Mouse (Mus musculus): ENCODE data around the gene Erc1. TPM values are rescaled to one million over a fixed set of nuclear protein-coding genes. Genes with fewer than 3 reads are reported as not detected.
A peak's percentile ranks its signal among the peaks of the same experiment; 100 is the strongest.

The Erc1 gene
- polyA plus RNA-seq, 1 experiment from 2014 or later: 20.0 TPM

- Histone ChIP-seq H3K27me3 (ENCODE audit: control insufficient read depth, insufficient read depth, low read length) (no peaks in the 10 kb centered on the region), H3K36me3 (ENCODE audit: control insufficient read depth, insufficient read depth, low read length) (peaks cover 39% of the 10 kb centered on the region), H3K27ac (replicated peaks in 1 of 2; ENCODE audit: control insufficient read depth in 1 of 2, insufficient read depth in 1 of 2, low read depth in 2 of 2, low read length in 2 of 2) (no peak overlapping the region), H3K4me3 (ENCODE audit: control insufficient read depth in 1 of 2, insufficient read depth in 1 of 2, low read depth in 1 of 2, low read length in 2 of 2) (no peak overlapping the region), H3K4me1 (ENCODE audit: control insufficient read depth in 2 of 2, insufficient read depth in 2 of 2, low read length in 2 of 2) (peaks cover 15 to 17% of the 10 kb centered on the region in 2 experiments), H3K9me3 (ENCODE audit: control insufficient read depth, low read length) (0 out of 2 replicates have a peak, but pooled peaks cover 4% of the 10 kb centered on the region), H3K9ac (ENCODE audit: low read length) (no peak overlapping the region), H3K4me2 (ENCODE audit: low read length) (no peak overlapping the region)
- WGBS: 89% methylated on average over 12 of the region's 12 CpGs
- no peak for ATAC-seq (ENCODE audit: insufficient number of reproducible peaks, insufficient read depth, low FRiP score, low read depth)
Observed at GRCm38 (mm10) chr6:119575331-119575730, 272.6 kb downstream of the Erc1 start.

- no peaks in the 10 kb centered on the region for H3K27me3 ChIP-seq (ENCODE audit: control insufficient read depth, insufficient read depth, low read length)
- no peaks in the 10 kb centered on the region for H3K9me3 ChIP-seq (ENCODE audit: control insufficient read depth, low read length)
- H3K36me3 ChIP-seq (ENCODE audit: control insufficient read depth, insufficient read depth, low read length): peaks cover 46% of the 10 kb centered on the region
- H3K27ac ChIP-seq (replicated peaks in 1 of 2; ENCODE audit: control insufficient read depth in 1 of 2, insufficient read depth in 1 of 2, low read depth in 2 of 2, low read length in 2 of 2): peak overlapping the region; percentile 36 to 71
- H3K9ac ChIP-seq (ENCODE audit: low read length): no peak overlapping the region
- H3K4me1 ChIP-seq (ENCODE audit: control insufficient read depth in 2 of 2, insufficient read depth in 2 of 2, low read length in 2 of 2): peaks cover 15 to 17% of the 10 kb centered on the region in 2 experiments
- WGBS: 19% methylated on average over 7 of the region's 7 CpGs
- H3K4me3 ChIP-seq (ENCODE audit: control insufficient read depth in 1 of 2, insufficient read depth in 1 of 2, low read depth in 1 of 2, low read length in 2 of 2): no peak overlapping the region
- H3K4me2 ChIP-seq (ENCODE audit: low read length): no peak overlapping the region
- peak; percentile 85 for ATAC-seq (ENCODE audit: insufficient number of reproducible peaks, insufficient read depth, low FRiP score, low read depth)
Observed at GRCm38 (mm10) chr6:119572296-119572695, 275.7 kb downstream of the Erc1 start.

- no peak overlapping the region for H3K27ac ChIP-seq (replicated peaks in 1 of 2; ENCODE audit: control insufficient read depth in 1 of 2, insufficient read depth in 1 of 2, low read depth in 2 of 2, low read length in 2 of 2)
- no peaks in the 10 kb centered on the region for H3K9me3 ChIP-seq (ENCODE audit: control insufficient read depth, low read length)
- ATAC-seq (ENCODE audit: insufficient number of reproducible peaks, insufficient read depth, low FRiP score, low read depth): no peak
- peaks cover 42% of the 10 kb centered on the region for H3K36me3 ChIP-seq (ENCODE audit: control insufficient read depth, insufficient read depth, low read length)
- H3K4me2 ChIP-seq (ENCODE audit: low read length): no peak overlapping the region
- peaks cover 16 to 17% of the 10 kb centered on the region in 2 experiments for H3K4me1 ChIP-seq (ENCODE audit: control insufficient read depth in 2 of 2, insufficient read depth in 2 of 2, low read length in 2 of 2)
- H3K27me3 ChIP-seq (ENCODE audit: control insufficient read depth, insufficient read depth, low read length): no peaks in the 10 kb centered on the region
- H3K4me3 ChIP-seq (ENCODE audit: control insufficient read depth in 1 of 2, insufficient read depth in 1 of 2, low read depth in 1 of 2, low read length in 2 of 2): no peak overlapping the region
- no peak overlapping the region for H3K9ac ChIP-seq (ENCODE audit: low read length)
- WGBS: 84% methylated on average over 4 of the region's 4 CpGs
Observed at GRCm38 (mm10) chr6:119570797-119571196, 277.2 kb downstream of the Erc1 start.

GRCm38 (mm10) chr6:119568339-119568738, 279.6 kb downstream of the Erc1 start:
- no peaks in the 10 kb centered on the region for H3K27me3 ChIP-seq (ENCODE audit: control insufficient read depth, insufficient read depth, low read length)
- no peak overlapping the region for H3K4me3 ChIP-seq (ENCODE audit: control insufficient read depth in 1 of 2, insufficient read depth in 1 of 2, low read depth in 1 of 2, low read length in 2 of 2)
- ATAC-seq (ENCODE audit: insufficient number of reproducible peaks, insufficient read depth, low FRiP score, low read depth): no peak
- H3K4me1 ChIP-seq (ENCODE audit: control insufficient read depth in 2 of 2, insufficient read depth in 2 of 2, low read length in 2 of 2): peaks cover 17 to 18% of the 10 kb centered on the region in 2 experiments
- no peak overlapping the region for H3K27ac ChIP-seq (replicated peaks in 1 of 2; ENCODE audit: control insufficient read depth in 1 of 2, insufficient read depth in 1 of 2, low read depth in 2 of 2, low read length in 2 of 2)
- no peak overlapping the region for H3K9ac ChIP-seq (ENCODE audit: low read length)
- no peak overlapping the region for H3K4me2 ChIP-seq (ENCODE audit: low read length)
- H3K36me3 ChIP-seq (ENCODE audit: control insufficient read depth, insufficient read depth, low read length): peaks cover 18% of the 10 kb centered on the region; the same call in 1 of the 2 replicates
- no peaks in the 10 kb centered on the region for H3K9me3 ChIP-seq (ENCODE audit: control insufficient read depth, low read length)
- WGBS: 29% methylated on average over 2 of the region's 2 CpGs

- Histone ChIP-seq H3K4me2 (ENCODE audit: low read length) (no peak overlapping the region), H3K27ac (replicated peaks in 1 of 2; ENCODE audit: control insufficient read depth in 1 of 2, insufficient read depth in 1 of 2, low read depth in 2 of 2, low read length in 2 of 2) (peak overlapping the region in 1 of 2 experiments; percentile 15; a peak in 1 of 4 replicates), H3K4me3 (ENCODE audit: control insufficient read depth in 1 of 2, insufficient read depth in 1 of 2, low read depth in 1 of 2, low read length in 2 of 2) (no peak overlapping the region), H3K27me3 (ENCODE audit: control insufficient read depth, insufficient read depth, low read length) (no peaks in the 10 kb centered on the region), H3K9ac (ENCODE audit: low read length) (no peak overlapping the region), H3K4me1 (ENCODE audit: control insufficient read depth in 2 of 2, insufficient read depth in 2 of 2, low read length in 2 of 2) (peaks cover 0 to 3% of the 10 kb centered on the region in 2 experiments; a peak in 1 of 4 replicates), H3K36me3 (ENCODE audit: control insufficient read depth, insufficient read depth, low read length) (peaks cover 7% of the 10 kb centered on the region; the same call in 1 of the 2 replicates), H3K9me3 (ENCODE audit: control insufficient read depth, low read length) (no peaks in the 10 kb centered on the region)
- ATAC-seq (ENCODE audit: insufficient number of reproducible peaks, insufficient read depth, low FRiP score, low read depth): no peak
- 75% methylated on average over 23 of the region's 23 CpGs for WGBS
Observed at GRCm38 (mm10) chr6:119565451-119566379, 282.3 kb downstream of the Erc1 start.

- ATAC-seq (ENCODE audit: insufficient number of reproducible peaks, insufficient read depth, low FRiP score, low read depth): no peak; the same call in 1 of the 2 replicates
- H3K4me1 ChIP-seq (ENCODE audit: control insufficient read depth in 2 of 2, insufficient read depth in 2 of 2, low read length in 2 of 2): peaks cover 8 to 10% of the 10 kb centered on the region in 2 experiments; a peak in 2 of 4 replicates
- H3K4me2 ChIP-seq (ENCODE audit: low read length): no peak overlapping the region
- no peak overlapping the region for H3K9ac ChIP-seq (ENCODE audit: low read length)
- WGBS: 62% methylated on average over 10 of the region's 10 CpGs
- H3K36me3 ChIP-seq (ENCODE audit: control insufficient read depth, insufficient read depth, low read length): no peaks in the 10 kb centered on the region
- no peaks in the 10 kb centered on the region for H3K9me3 ChIP-seq (ENCODE audit: control insufficient read depth, low read length)
- H3K27me3 ChIP-seq (ENCODE audit: control insufficient read depth, insufficient read depth, low read length): no peaks in the 10 kb centered on the region
- no peak overlapping the region for H3K4me3 ChIP-seq (ENCODE audit: control insufficient read depth in 1 of 2, insufficient read depth in 1 of 2, low read depth in 1 of 2, low read length in 2 of 2)
- H3K27ac ChIP-seq (replicated peaks in 1 of 2; ENCODE audit: control insufficient read depth in 1 of 2, insufficient read depth in 1 of 2, low read depth in 2 of 2, low read length in 2 of 2): no peak overlapping the region; a peak in 1 of 4 replicates
Observed at GRCm38 (mm10) chr6:119562558-119562957, 285.4 kb downstream of the Erc1 start.

- H3K4me3 ChIP-seq (ENCODE audit: control insufficient read depth in 1 of 2, insufficient read depth in 1 of 2, low read depth in 1 of 2, low read length in 2 of 2): no peak overlapping the region
- H3K9me3 ChIP-seq (ENCODE audit: control insufficient read depth, low read length): no peaks in the 10 kb centered on the region
- 44% methylated on average over 7 of the region's 7 CpGs for WGBS
- peaks cover 7 to 8% of the 10 kb centered on the region in 2 experiments; a peak in 2 of 4 replicates for H3K4me1 ChIP-seq (ENCODE audit: control insufficient read depth in 2 of 2, insufficient read depth in 2 of 2, low read length in 2 of 2)
- H3K36me3 ChIP-seq (ENCODE audit: control insufficient read depth, insufficient read depth, low read length): no peaks in the 10 kb centered on the region
- H3K9ac ChIP-seq (ENCODE audit: low read length): no peak overlapping the region
- H3K27ac ChIP-seq (replicated peaks in 1 of 2; ENCODE audit: control insufficient read depth in 1 of 2, insufficient read depth in 1 of 2, low read depth in 2 of 2, low read length in 2 of 2): peak overlapping the region in 1 of 2 experiments; percentile 31; a peak in 1 of 4 replicates
- ATAC-seq (ENCODE audit: insufficient number of reproducible peaks, insufficient read depth, low FRiP score, low read depth): no peak
- no peak overlapping the region for H3K4me2 ChIP-seq (ENCODE audit: low read length)
- no peaks in the 10 kb centered on the region for H3K27me3 ChIP-seq (ENCODE audit: control insufficient read depth, insufficient read depth, low read length)
Observed at GRCm38 (mm10) chr6:119558855-119559254, 289.1 kb downstream of the Erc1 start.
